Mouse (Mus musculus) olfactory bulb, adult 2 months (tissue): Measurements from ENCODE around the gene Rcan1.
"Not testable (repeated sequence)": the region's sequence is repeated elsewhere in the genome, so short reads cannot be mapped to it uniquely, and the experiment has no call there.

ENCODE experiments used
- CTCF ChIP-seq: fragments of 200-500 bp; IDR thresholded peaks from 2 replicates; pipeline ENCODE4 v1.5.1; 2012; ENCODE audit warnings: low read depth, mild to moderate bottlenecking, low read length, moderate library complexity; ENCODE audit not compliant: insufficient read depth
- POLR2A ChIP-seq: fragments of 200-500 bp; IDR thresholded peaks from 2 replicates; pipeline ENCODE4 v1.6.1; 2012; ENCODE audit warnings: mild to moderate bottlenecking, low read depth, low read length, moderate library complexity; ENCODE audit not compliant: insufficient read depth

DNA sequence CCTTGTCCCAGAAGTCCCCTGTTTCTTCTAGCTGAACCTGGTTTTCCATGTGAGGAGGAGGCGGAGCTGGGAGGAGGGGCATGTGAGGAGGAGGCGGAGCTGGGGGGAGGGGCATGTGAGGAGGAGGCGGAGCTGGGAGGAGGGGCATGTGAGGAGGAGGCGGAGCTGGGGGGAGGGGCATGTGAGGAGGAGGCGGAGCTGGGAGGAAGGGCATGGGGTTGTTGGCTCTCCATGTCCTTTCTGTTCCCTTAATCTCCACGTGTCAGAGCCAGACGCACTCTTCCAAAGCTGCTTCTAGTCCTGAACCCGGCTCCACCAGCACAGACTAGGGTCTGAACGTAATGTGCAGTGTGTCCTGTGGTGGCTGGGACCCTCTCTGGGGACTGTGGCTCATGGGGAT, 44.2 kb upstream of the Rcan1 start:
- not testable (repeated sequence) for TF ChIP-seq POLR2A, CTCF
